Mouse (Mus musculus) ES-Bruce4 (cell line): Measurements from ENCODE around the gene Pex6.

Experiments used
- CTCF ChIP-seq: IDR thresholded peaks from one replicate; pipeline ENCODE4 v1.8.1; 2011; ENCODE audit warnings: low read depth, low read length
- POLR2A ChIP-seq: IDR thresholded peaks from one replicate; pipeline ENCODE4 v1.8.1; 2011; ENCODE audit warnings: low read length; ENCODE audit not compliant: insufficient read depth

GRCm38 (mm10) chr17:46669911-46670310, 41.4 kb upstream of the Pex6 start:
- TF ChIP-seq POLR2A (no peak), CTCF (no peak)
